Mouse (Mus musculus) R1 (cell line): ENCODE data around the gene Rsph14.
A peak's percentile ranks its signal among the peaks of the same experiment; 100 is the strongest.

Experiments
- DNase-seq: peaks from one replicate; pipeline ENCODE4 v3.0.0-alpha.2; 2018; ENCODE audit warnings: low read depth, low spot score

Rsph14 gene

GRCm38 (mm10) chr10:75032395-75032794, at the start of gene Rsph14:
Gene Rsph14, minus strand, starts transcription at chr10:75032586.
- peak; percentile 39 for DNase-seq

GRCm38 (mm10) chr10:75078174-75079128, 46.1 kb upstream of the Rsph14 start:
- DNase-seq, result no peak

DNA sequence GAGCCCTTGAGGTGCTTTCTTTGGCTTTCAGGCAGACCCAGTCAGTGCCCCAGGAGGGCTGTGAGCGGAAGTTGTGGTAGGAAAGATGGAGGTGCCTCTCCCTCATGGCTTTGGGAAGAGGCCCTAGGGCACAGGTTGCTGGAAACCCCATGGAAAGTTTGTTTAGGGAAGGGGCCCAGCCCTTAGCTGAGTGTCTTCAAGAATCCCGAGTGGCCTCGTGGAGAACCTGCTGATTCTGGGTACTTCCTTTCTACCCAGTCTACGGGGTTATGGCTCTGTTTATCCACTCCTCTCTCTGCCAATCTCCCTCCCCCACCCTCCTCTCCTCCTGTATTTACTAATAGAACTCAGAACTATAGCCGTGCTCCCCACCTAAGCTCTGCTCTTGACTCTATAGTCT, 43.3 kb upstream of the Rsph14 start:
- no peak for DNase-seq

GRCm38 (mm10) chr10:75070281-75070976, 38.0 kb upstream of the Rsph14 start:
- no peak for DNase-seq

GRCm38 (mm10) chr10:75068624-75069328, 36.4 kb upstream of the Rsph14 start:
- DNase-seq, result no peak

DNA sequence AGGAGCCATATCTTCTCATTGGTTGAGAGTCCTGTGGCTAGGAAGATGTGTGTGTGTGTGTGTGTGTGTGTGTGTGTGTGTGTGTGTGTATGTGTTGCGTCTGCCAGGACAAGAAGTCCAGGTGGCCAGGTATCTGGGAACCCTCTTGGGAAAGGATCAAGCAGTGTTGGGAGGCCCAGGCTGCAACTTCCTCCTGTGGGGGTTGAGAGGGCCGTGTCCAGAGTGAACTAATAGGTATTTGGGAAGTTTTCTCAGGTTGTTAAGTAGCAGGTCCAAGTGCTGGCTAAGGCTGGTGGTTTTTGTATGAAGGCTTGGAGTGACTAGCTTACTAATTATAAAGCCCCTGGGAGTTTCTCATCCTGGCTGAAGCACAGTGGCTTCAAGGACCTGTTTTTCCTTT, 35.7 kb upstream of the Rsph14 start:
- DNase-seq, result no peak

DNA sequence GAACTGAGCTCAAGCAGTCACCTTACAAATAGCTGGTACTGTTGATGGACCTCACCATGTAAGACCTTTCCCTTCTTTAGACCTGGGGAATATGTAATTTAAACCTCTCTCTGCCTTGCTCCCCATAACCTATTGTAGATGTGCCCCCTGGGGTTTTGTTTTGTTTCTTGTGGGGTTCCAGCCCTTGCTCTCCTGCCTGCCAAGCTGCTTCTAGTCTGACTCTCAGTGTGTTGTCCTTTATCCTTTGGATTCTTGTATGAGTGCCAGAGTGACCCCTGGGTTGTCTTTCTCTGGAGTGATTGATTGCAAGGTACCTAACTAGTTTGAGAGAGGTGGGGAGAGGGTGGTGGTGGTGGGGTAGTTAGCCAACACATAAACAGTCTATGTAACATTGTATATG, 35.1 kb upstream of the Rsph14 start:
- DNase-seq, result peak; percentile 72

GRCm38 (mm10) chr10:75065691-75066090, 33.3 kb upstream of the Rsph14 start:
- peak; percentile 74 for DNase-seq

- DNase-seq, result no peak
These were observed 31.0 kb upstream of the Rsph14 start for GRCm38 (mm10) chr10:75063301-75063965.

DNA sequence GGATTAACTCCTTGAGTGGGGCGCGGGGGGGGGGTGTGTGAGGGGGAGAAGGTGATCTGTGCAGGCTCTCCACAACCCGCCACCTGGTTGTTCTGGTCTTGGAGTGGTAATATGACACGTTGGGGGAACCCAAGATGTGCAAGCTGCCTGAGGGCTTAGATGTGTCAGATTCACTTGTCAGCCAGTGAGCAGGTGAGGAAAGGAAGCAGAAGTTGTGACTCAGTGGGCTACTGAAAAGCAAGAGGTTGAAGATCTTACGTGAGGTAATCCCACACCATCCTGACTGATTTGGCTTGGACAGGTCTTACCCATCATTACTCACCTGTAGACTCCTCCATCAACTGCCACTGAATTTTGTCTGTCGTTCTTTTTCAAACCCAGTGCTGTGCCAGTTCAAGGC, 30.2 kb upstream of the Rsph14 start:
- no peak for DNase-seq

DNA sequence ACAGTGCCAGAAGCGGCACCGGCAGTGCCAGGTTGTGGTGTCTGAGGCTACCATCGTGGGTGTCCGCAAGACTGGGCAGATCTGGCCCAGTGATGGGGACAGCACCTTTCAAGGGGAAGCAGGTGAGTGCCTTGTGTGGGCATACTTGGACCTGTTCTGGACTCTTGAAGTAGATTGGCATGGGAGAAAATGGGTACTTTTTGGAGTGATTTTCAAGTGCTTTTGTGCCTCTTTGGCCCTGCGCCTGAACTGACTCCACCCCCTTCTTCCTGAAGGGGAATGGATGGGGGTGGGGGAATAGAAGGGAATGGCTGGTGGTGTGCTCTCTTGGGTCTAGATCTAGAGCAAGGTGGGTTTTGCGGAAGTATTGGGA, 29.8 kb upstream of the Rsph14 start:
- peak; percentile 46 for DNase-seq

- DNase-seq, result no peak
These were observed 29.2 kb upstream of the Rsph14 start for GRCm38 (mm10) chr10:75061341-75062188.

- DNase-seq, result no peak
These were observed 28.5 kb upstream of the Rsph14 start for GRCm38 (mm10) chr10:75060843-75061235.

DNA sequence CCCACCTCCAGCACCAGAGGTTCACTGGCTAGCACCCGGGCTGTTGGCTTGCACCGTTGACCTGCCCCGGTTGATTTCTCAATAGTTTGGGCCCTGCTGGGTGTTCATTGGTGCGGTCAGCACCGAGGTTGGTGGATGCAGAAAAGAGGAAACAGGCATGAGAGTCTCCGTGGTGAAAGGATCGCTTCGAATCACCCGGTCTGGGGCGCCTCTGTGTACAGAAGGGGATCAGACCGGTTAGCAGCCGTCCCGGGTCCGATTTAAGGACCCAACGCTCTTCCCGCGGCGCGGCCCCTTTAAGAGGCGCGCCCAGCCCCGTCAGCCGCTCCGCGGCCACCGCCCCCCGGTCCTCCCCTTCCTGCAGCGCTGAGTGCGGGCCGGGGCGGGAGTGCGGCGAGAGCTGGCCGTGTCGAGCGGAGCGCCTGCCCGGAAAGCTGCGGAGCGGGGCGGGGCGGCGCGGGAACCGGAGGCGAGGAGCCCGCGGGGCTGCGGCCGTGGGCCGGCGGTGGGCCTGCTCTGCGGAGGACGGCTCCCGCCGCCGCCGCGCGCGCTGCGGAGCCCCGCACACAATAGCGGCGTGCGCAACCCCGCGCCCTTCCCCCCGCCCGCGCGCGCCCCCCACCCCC, 27.9 kb upstream of the Rsph14 start, which contains the start of gene Bcr:
TSS of gene Bcr (plus strand) at position 376 of the 626 bp plus-strand sequence.
- DNase-seq, result peak; percentile 72

DNA sequence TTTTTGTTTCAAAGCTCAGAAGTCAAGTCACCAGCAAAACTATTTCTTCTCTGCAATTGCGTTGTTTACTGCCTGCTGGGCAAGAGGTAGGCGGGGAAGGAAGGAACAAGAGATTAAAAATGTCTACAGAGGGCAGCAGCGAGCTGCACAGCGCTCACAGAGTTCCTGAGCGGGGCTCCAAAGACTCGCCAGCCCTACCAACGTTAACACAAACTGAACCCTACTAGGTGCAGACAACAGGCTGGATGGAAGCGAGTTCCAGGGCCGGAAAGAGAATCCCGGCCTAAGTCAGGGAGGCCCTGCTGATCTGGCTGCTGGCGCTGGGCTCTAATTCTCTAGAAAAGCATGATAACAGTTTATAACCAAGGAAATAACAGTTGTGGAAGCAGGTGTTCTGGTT, 27.0 kb upstream of the Rsph14 start:
- DNase-seq, result peak; percentile 85

GRCm38 (mm10) chr10:75058761-75059395, 26.5 kb upstream of the Rsph14 start:
- DNase-seq, result peak; percentile 76

DNA sequence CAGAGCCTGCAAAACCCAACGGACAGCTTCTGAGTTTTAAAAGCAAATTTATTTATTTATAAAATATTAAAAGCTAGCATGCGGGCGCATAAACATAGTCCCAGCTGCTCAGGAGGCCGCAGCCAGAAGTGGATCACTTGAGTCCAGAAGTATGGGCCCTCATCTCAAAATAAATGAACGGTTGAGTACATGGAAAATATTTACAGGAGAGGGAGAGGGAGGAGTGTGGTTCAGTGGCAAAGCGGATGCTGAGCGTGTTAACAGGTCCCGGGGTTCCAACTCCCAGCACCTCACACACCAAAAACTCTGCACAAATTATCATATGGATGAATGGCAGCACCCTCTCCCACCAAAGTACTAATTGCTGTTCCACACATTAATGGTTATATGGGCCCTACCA, 25.9 kb upstream of the Rsph14 start:
- DNase-seq, result no peak

- DNase-seq, result no peak
These were observed 23.9 kb upstream of the Rsph14 start for GRCm38 (mm10) chr10:75056255-75056654.

DNA sequence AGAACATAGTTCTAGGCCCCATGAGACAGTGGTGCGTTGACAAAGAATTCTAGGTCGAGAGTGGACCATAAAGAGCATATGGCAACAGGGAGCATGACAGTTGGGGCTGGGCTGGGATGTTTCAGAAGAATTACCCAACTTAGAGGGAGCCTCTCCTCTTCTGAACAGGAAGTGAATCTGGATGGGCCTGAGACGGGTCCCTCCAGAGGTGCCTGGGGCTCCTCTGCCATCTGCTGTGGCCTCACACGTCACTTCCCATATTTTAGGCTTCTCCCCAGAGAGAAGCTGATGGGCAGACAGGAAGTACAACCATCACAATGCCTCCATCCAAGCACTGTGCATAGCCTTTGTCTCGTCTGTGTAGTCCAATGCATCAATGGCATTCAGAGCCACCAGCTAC, 23.3 kb upstream of the Rsph14 start:
- no peak for DNase-seq

- no peak for DNase-seq
These were observed 21.7 kb upstream of the Rsph14 start for GRCm38 (mm10) chr10:75054125-75054524.
